Mouse (Mus musculus) stomach, postnatal 0 days (tissue): ENCODE results near the gene Spaca7.

Experiments used
- CTCF ChIP-seq: IDR thresholded peaks from 2 replicates; pipeline ENCODE4 v1.5.1; 2016; ENCODE audit warnings: antibody characterized with exemption, low read depth, mild to moderate bottlenecking, moderate library complexity
- EP300 ChIP-seq: optimal IDR thresholded peaks from 2 replicates; pipeline ENCODE3; 2016; ENCODE audit warnings: antibody characterized with exemption

DNA sequence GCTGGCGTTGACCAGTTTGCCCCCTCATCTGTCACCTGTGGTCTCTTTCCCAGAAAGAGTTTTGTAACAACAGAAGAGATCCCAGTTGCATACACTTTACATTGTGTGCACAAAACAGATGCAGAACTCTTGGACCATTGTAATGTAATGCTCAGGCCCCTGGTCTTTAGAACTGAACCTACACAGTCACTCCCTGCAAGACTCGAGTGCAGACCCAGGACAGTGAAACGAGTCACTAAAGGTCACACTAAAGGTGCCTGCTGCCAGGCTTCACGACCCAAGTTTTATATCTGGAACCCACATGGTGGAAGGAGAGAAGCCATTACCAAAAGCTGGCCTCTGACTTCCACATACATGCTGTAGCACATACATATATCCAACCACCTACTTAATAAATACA lies 27.2 kb upstream of the Spaca7 start:
- TF ChIP-seq EP300 (no peak), CTCF (no peak)
